Mouse (Mus musculus): ENCODE results near the gene Gm20388. TPM values are rescaled to one million over a fixed set of nuclear protein-coding genes. Genes with fewer than 3 reads are reported as not detected.
"Not testable (repeated sequence)": the region's sequence is repeated elsewhere in the genome, so short reads cannot be mapped to it uniquely, and the experiment has no call there.

Gene Gm20388
- total RNA-seq, 1 experiment: 27.0 TPM

GRCm38 (mm10) chr8:120715996-120716680, 805.5 kb downstream of the Gm20388 start:
- DNase-seq (ENCODE audit: low read depth, low spot score): no peak
- in situ Hi-C loops (cut with MboI; ENCODE audit: low sequenced_read_pairs in 2 of 2, unreplicated experiment in 2 of 2): no loop called here
- Histone ChIP-seq H3K36me3 (ENCODE audit: control insufficient read depth, insufficient read depth, low read length, poor library complexity, severe bottlenecking) (no peaks in the 10 kb centered on the region), H3K4me1 (ENCODE audit: control insufficient read depth in 2 of 2, insufficient read depth in 2 of 2, low read length in 2 of 2, poor library complexity in 1 of 2) (no peaks in the 10 kb centered on the region; a peak in 1 of 4 replicates), H3K27ac (ENCODE audit: insufficient read depth, low read depth, low read length, poor library complexity, severe bottlenecking) (no peak overlapping the region), H3K4me3 (ENCODE audit: insufficient read depth in 1 of 2, low read depth in 1 of 2, low read length in 2 of 2, poor library complexity in 1 of 2, severe bottlenecking in 1 of 2) (no peak overlapping the region), H3K9ac (ENCODE audit: insufficient read depth, low read depth, low read length, poor library complexity, severe bottlenecking) (no peak overlapping the region; the same call in 1 of the 2 replicates), H3K9me3 (ENCODE audit: control insufficient read depth, insufficient read depth, low read depth, low read length) (no peaks in the 10 kb centered on the region)
- TF ChIP-seq CHD2 (IDR thresholded peaks at IDR 0.05; ENCODE audit: low read depth, low read length) (no peak), ZNF384 (IDR thresholded peaks at IDR 0.05; ENCODE audit: low read depth, low read length) (no peak), HCFC1 (IDR thresholded peaks at IDR 0.05; ENCODE audit: borderline replicate concordance, insufficient read depth, low read length) (no peak), MAFK (IDR thresholded peaks at IDR 0.05; ENCODE audit: insufficient read depth, low read depth, low read length) (no peak), ZC3H11A (IDR thresholded peaks at IDR 0.05; ENCODE audit: borderline replicate concordance, low read depth, low read length) (no peak)

DNA sequence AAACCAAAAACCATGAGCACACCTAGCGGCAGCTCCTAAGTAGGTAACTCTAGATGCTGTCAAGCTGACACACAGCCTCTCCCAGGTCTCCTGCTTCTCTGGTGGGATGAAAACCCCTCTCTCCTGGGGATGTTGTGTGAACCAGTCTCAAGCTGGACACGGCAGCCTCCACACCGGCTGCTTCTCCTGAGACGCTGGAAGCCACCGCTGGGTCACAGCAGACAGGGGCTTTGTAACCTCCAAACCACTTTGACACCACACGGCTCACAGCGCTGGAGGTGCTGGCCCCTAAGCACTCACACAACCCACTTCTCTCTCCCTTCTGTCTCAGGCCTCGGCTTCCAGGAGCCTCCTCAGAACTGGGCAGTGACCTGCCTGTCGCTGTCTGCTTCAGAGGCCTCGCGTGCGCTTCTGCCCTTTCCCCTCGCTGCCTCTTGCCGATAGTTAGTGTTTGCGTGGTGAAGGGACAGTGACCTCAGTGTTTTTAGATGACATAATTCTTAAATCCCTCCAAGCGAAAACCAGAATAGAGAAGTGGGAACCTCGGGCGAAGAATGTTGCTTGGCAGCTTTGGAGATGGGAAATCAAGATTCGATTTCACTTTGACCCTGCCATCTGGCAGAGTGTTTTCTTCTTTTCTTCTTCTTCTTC, 809.1 kb downstream of the Gm20388 start:
- H3K9ac ChIP-seq (ENCODE audit: insufficient read depth, low read depth, low read length, poor library complexity, severe bottlenecking): no peak overlapping the region; the same call in 1 of the 2 replicates

DNA sequence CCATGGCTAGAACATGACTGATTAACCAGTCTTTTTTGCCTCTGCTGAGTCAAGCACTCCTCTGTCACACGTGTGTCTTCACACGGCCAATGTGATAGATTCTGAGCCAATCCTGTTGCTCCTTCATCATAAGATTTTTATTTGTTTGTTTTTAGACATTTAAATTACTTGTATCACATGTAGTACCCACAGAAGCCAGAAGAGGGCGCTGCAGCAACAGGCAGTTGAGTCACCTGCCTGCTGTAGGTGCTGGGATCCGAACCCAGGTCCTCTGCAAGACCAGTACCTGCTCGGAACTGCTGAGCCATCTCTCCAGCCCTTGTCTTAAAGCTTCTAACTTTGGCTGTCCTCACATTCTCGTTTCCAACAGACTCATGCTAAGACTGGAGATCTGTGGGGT, 812.4 kb downstream of the Gm20388 start:
- TF ChIP-seq CHD2 (IDR thresholded peaks at IDR 0.05; ENCODE audit: low read depth, low read length): no peak
- TF ChIP-seq ZC3H11A (IDR thresholded peaks at IDR 0.05; ENCODE audit: borderline replicate concordance, low read depth, low read length): no peak
- TF ChIP-seq ZNF384 (IDR thresholded peaks at IDR 0.05; ENCODE audit: low read depth, low read length): no peak
- TF ChIP-seq HCFC1 (IDR thresholded peaks at IDR 0.05; ENCODE audit: borderline replicate concordance, insufficient read depth, low read length): no peak
- TF ChIP-seq MAFK (IDR thresholded peaks at IDR 0.05; ENCODE audit: insufficient read depth, low read depth, low read length): no peak
- no peak for DNase-seq (ENCODE audit: low read depth, low spot score)
- Histone ChIP-seq H3K36me3 (ENCODE audit: control insufficient read depth, insufficient read depth, low read length, poor library complexity, severe bottlenecking) (no peaks in the 10 kb centered on the region), H3K27ac (ENCODE audit: insufficient read depth, low read depth, low read length, poor library complexity, severe bottlenecking) (no peak overlapping the region), H3K9ac (ENCODE audit: insufficient read depth, low read depth, low read length, poor library complexity, severe bottlenecking) (no peak overlapping the region), H3K4me1 (ENCODE audit: control insufficient read depth in 2 of 2, insufficient read depth in 2 of 2, low read length in 2 of 2, poor library complexity in 1 of 2) (no peaks in the 10 kb centered on the region), H3K4me3 (ENCODE audit: insufficient read depth in 1 of 2, low read depth in 1 of 2, low read length in 2 of 2, poor library complexity in 1 of 2, severe bottlenecking in 1 of 2) (no peak overlapping the region), H3K9me3 (ENCODE audit: control insufficient read depth, insufficient read depth, low read depth, low read length) (no peaks in the 10 kb centered on the region)
- in situ Hi-C loops (cut with MboI; ENCODE audit: low sequenced_read_pairs in 2 of 2, unreplicated experiment in 2 of 2): no loop called here

More for the DNA sequence above, 809.1 kb downstream of the Gm20388 start:
- DNase-seq (ENCODE audit: low read depth, low spot score): no peak
- in situ Hi-C loops (cut with MboI; ENCODE audit: low sequenced_read_pairs in 2 of 2, unreplicated experiment in 2 of 2): no loop called here
- Histone ChIP-seq H3K36me3 (ENCODE audit: control insufficient read depth, insufficient read depth, low read length, poor library complexity, severe bottlenecking) (no peaks in the 10 kb centered on the region), H3K4me3 (ENCODE audit: insufficient read depth in 1 of 2, low read depth in 1 of 2, low read length in 2 of 2, poor library complexity in 1 of 2, severe bottlenecking in 1 of 2) (no peak overlapping the region), H3K27ac (ENCODE audit: insufficient read depth, low read depth, low read length, poor library complexity, severe bottlenecking) (no peak overlapping the region), H3K9me3 (ENCODE audit: control insufficient read depth, insufficient read depth, low read depth, low read length) (no peaks in the 10 kb centered on the region), H3K4me1 (ENCODE audit: control insufficient read depth in 2 of 2, insufficient read depth in 2 of 2, low read length in 2 of 2, poor library complexity in 1 of 2) (no peaks in the 10 kb centered on the region; a peak in 1 of 4 replicates)
- TF ChIP-seq CHD2 (IDR thresholded peaks at IDR 0.05; ENCODE audit: low read depth, low read length): no peak
- no peak for TF ChIP-seq HCFC1 (IDR thresholded peaks at IDR 0.05; ENCODE audit: borderline replicate concordance, insufficient read depth, low read length)
- TF ChIP-seq ZC3H11A (IDR thresholded peaks at IDR 0.05; ENCODE audit: borderline replicate concordance, low read depth, low read length): no peak
- no peak for TF ChIP-seq ZNF384 (IDR thresholded peaks at IDR 0.05; ENCODE audit: low read depth, low read length)
- TF ChIP-seq MAFK (IDR thresholded peaks at IDR 0.05; ENCODE audit: insufficient read depth, low read depth, low read length): no peak

- in situ Hi-C loops (cut with MboI; ENCODE audit: low sequenced_read_pairs in 2 of 2, unreplicated experiment in 2 of 2); H3K9me3 ChIP-seq (ENCODE audit: control insufficient read depth, insufficient read depth, low read depth, low read length); H3K36me3 ChIP-seq (ENCODE audit: control insufficient read depth, insufficient read depth, low read length, poor library complexity, severe bottlenecking); H3K4me3 ChIP-seq (ENCODE audit: insufficient read depth in 1 of 2, low read depth in 1 of 2, low read length in 2 of 2, poor library complexity in 1 of 2, severe bottlenecking in 1 of 2); H3K9ac ChIP-seq (ENCODE audit: insufficient read depth, low read depth, low read length, poor library complexity, severe bottlenecking); H3K27ac ChIP-seq (ENCODE audit: insufficient read depth, low read depth, low read length, poor library complexity, severe bottlenecking); H3K4me1 ChIP-seq (ENCODE audit: control insufficient read depth in 2 of 2, insufficient read depth in 2 of 2, low read length in 2 of 2, poor library complexity in 1 of 2): not testable (repeated sequence)
- peak; percentile 67 for DNase-seq (ENCODE audit: low read depth, low spot score)
These were observed 813.5 kb downstream of the Gm20388 start for GRCm38 (mm10) chr8:120724096-120724495.
